Mouse (Mus musculus) urinary bladder, postnatal 25 days (tissue): Measurements from ENCODE around the gene Nckap5.
A peak's percentile ranks its signal among the peaks of the same experiment; 100 is the strongest.

Experiments
- DNase-seq: peaks from one replicate; pipeline ENCODE4 v3.0.0; 2022; ENCODE audit warnings: low spot score

Nckap5 gene

DNA sequence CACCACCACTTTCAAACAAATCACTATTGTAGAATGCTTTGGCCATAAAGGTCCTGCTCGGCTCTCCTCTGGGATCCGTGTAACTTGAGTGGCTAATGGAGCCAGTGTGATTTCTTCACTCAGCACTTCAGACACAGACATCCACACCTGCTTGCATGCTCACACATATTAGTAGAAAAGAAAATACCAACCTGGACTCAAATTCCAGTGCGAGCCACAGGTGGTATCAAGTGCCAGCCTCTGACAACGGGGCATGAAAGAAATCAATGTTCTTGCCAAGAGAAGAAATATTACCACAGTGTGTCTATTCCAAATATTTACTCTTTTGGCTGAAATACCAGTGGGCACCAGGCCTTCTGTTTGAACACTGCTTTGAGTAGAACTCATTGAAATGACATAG, 208.6 kb downstream of the Nckap5 start:
- DNase-seq: no peak

DNA sequence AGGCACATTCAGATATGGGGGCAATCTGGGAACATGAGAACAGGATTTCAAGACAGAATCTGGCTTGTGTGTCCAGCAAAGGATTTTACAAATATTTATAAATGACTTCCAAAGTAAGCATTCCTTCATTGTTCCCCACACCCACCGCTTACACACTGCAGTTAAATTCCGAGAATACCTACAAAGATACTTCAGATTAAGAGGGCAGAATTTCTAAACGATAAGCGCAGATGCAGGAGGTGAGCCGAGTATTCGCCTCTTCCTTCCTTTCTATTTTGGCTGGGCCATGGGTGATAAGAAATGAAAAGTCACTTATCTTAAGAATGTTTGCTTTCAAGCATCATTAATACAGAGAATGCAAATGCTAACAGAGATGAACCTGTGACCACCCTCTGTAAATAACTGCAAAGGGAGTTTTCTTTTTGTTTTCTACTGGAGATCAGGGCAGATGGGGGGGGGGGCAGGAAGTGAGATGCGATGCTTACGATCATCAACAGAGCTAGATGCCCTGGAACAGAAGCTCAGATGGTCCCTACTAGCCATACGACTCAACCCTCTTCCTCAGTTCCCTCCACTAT, 213.0 kb downstream of the Nckap5 start:
- no peak for DNase-seq

DNA sequence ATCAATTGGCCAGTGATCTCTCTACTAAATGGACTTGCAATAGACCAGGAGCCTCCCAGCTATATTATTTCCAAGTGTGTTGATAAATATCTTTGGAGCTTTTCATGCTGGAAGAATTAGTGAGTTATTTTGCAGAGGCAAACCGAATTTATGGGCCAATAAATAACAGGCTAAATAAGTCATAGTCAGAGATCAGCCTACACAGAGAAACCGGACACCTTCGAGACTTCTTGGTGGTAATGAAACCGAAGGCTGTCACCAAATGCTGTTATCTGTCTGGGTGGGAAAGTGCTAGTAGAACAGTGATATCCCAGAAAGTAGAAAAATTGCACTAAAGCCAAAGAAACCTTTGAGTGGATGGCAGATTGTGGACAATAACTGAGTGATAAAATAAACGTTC, 213.6 kb downstream of the Nckap5 start:
- no peak for DNase-seq

DNA sequence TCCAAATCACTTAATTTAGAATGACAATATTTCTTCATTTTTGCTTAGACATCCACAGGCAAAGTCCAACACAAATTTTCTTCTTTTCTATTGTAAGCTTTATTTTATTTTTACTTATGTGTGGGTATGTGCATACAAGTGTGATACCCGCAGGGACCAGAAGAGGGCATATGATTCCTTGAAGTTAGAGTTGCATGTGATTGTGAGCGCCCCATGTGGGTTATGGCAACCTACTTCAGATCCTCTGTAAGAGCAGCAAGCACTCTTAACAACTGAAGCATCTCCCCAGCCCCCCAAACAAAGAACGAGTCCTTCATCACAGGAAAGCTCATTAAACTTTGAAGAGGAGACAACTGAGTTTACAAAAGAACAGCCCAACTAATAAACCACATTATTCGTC, 217.7 kb downstream of the Nckap5 start:
- DNase-seq: no peak

DNA sequence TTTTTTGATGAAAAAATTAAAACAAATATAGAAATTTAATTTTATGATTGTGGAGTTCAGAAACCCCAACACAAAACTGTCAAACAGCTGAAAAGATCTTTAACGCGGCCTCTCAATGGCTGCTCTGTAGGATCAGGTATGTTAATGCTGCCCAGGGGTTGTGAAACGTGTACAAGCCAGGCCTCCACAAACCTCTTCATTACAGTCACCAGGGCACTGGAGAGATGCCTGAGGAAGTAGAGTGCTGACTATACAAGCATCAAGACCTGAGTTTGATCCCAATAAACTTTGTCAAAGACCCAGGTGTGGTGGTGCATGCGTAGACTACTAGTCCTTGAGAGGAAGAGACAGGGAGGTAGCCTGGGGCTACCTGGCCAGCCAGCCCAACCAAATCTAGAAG, 222.0 kb downstream of the Nckap5 start:
- DNase-seq: no peak

DNA sequence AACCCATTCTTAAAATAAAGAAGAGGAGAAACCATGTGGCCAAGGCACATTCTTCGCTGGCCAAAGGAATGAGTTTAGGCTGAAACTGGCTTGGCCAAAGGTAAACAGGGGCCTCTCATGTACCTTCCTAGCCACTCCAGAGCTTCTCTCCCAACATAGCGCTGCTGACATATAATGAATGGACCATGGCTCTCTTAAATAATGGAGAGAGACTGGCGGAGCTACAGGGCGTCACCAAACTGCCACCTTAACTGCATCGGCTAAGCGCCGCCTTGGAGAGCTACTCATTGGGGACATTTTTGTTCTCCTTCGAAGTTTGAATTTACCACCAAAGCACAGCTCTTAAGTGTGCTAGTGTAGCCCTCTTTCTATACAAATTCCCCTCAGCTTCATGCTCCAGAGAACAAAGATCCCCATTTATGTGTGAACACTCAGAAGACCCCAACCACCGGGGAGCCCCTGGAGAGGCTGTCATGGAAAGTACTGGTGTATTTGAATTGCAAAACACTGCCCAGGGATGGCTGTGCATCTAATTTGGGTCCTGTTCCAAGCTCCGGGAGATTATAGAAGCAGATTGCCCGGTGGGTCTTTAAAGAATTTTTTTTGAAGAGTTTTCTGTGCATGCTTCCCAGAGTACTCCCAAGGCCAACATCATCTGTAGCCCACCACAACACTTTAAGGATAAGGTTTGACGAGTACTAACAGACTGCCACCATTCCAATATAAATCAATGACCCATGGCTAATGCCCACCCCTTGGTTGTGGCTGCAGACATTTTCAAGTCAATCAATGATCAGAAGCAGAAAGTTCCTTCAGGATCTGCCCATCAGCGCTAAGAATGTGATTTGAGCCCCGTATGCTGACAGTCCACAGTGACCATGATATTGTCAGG, 224.2 kb downstream of the Nckap5 start:
- no peak for DNase-seq

DNA sequence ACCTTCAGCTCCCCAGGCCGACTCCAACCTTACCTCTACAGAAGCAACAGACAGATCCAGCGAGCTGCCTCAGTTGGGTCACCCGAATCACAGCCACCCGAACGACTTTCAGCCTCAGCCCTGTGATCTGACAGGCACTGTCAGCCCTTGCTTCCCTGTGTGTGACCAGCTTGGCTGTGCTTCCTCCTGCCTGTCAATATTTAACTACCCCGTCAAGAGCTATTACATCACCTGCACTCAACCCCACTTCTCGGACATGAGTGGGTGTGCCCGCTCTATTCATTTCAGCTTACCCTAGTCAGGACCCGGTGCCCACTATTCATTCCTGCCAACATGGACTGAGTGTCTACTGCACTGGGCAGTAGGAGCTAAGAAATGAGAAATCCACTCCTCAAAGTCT, 226.0 kb downstream of the Nckap5 start:
- DNase-seq: no peak

DNA sequence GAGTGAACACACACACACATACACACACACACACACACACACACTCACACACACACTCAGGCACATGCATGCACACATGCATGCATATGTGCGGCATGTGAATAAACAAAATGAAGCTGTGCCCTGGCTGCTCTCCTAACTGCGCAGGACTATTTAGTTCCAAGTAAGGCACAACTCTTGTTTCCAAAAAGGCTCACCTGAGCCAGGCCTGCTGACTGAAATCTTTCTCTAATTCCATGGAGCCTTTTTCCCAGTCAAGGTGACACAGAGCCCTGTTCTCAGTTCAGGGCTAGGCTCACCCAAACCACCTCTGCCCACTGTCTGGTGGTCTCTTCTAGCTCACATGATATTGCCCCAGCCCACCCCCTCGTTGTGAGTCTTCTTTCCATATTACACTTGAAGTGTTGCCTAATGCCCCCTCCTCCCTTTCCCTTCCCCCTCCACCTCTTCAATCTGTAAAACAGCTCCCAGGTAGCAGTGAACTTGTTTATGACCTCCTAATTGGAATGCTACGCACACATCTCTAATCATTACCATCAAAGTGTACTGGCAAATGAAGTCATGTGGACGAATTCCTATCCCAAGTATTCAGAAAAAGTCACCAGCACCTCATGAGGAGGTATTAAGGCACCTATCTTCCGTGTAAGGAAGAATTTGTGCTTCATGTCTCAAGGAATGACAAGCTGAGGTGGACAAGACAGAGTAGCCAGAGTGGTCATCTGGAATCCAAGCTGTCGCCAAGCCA, 226.7 kb downstream of the Nckap5 start:
- no peak for DNase-seq

DNA sequence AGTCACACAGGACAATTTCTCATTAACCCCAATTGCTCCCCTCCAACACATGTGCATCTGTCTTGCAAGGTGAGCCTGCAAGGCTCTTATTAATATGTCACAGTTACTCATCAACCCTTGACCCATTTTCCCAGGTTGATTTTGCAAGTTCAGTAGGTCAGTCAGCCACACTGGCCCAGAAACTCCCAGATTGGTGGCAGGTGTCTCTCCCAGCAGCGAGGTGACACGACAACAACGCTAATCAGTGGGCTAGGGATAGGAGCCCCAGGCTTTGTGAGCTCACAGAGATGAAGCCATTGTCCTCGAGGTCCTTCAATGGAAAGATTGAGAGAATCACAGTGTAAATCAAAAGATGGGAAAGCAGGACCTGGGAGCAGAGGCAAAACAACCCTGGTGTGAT, 230.0 kb downstream of the Nckap5 start:
- no peak for DNase-seq

DNA sequence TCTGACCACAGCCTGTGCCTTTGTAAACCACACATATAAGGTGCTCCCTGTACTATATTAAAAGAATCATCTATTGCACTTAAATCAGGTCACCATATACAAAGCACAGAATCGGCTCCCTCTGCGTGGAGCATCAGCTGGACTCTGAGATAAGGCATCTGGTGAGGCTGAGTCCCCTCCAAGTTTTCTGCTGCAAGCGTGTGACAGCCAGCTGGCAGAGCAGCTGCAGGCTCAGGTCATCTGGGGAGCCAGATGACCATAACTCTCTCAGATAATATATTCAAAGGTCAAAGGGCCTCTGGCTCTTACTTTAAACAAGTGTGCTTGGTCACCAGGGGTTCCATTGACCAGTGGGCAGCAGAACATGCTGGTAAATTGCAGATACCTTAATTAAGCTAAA, 233.2 kb downstream of the Nckap5 start:
- no peak for DNase-seq

DNA sequence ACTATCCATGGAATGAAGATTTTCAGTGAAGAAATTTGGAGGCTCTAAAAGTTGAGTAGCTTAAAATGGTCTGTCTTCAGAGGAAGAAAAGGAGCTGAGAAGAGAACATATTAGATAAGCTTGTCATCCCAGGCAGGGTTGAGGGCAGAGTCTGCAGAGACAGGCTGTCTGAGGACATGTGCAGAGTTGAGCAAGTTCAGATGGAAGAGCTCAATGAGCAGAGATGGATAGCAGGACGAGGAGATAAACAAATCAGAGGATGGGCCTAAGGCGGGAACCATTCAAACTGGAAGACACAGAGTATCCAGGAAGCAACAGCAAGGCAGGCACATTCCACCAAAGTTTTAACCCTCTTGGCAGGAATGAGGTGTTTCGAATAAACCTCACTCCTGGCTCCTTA, 235.8 kb downstream of the Nckap5 start:
- DNase-seq: no peak

DNA sequence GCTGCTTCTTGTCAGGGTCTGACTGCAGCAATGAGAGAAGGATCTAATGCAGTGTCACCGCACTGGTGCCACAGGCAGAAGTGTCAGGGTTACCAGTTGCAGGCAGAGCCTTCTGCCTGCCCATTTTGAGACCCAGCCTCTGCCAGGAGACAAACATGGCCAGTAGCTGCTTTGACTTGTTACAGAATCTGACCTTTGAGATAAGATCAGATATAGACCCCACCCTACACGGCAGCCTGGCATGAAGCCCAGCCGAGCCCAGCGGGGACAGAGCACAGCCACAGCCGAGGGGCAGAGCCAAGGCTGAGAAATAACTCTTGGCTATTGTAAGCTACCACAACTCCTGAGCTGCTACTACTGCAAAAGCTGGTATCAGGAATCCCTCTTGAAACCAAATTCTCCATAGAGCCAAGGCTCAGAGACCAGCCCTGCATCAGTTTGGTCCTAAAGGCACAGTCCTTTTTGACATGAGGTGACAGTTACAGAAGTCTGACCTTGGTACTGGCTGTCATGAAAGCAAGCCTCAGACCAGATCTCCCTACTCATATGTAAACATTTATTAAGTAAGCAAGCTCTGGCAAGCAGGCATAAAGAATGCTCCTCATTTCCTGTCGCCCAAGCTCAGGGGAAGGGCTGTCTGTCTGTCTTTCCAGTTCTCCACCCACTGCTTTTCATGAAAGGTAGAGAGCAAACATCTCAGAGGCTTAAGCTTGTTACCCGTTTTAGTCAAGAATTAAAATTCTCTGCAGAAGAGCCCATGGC, 237.4 kb downstream of the Nckap5 start:
- peak; percentile 58 for DNase-seq

DNA sequence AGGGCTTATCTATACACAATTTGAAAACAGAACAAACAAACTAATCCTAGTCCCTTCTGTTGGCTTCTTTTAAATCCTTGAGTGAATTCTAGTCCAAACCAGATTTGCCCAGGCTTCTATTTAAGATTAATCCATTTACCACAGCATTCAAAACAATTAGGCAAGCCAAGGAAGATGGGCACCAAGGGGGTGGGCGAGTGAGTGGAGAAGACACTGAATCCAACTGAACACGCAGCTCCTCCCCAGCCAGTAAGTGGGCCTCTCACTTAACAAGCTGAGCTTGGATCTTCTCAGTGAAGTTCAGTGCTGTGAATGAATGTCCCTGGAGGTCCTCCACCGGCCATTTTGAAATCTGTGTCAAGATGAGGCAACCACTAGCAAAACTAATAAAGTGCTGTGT, 239.7 kb downstream of the Nckap5 start:
- DNase-seq: no peak

DNA sequence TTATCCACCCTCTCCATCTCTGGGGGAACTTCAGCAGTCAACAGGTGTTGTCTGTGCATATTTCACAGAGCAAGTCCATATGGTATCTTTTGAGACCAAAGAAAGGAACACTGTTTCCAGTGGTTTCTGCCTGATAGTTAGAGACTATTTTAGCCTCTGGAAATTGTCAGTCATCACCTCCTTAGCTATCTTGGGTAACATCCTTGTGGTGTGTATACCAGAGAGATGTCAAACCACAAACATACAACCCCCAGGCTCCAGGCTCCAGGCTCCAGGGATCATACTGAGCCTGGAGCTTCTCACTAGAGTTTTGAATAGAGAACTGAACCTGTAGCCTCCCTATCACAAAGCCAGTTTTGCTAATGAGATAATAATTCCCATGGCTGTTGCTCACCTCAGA, 252.4 kb downstream of the Nckap5 start:
- no peak for DNase-seq

DNA sequence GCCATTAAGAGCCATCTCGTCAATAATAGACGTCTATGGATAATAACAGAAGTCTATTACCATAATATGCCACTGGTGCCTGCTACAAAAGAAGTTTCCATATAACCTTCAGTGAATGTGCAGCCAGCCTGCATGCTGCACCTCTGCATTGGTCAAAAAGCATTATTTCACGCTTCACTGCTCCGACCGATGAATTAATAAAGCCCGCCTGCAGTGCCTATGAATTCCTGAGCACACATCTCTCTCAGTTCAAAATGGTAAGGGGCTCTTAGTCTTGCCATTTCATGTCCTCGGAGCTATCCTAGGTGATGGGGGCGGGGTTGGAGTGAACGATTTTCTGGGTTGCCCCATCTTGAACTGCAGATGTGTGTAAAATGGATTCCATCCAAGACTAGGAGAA, 256.3 kb downstream of the Nckap5 start:
- DNase-seq: no peak

DNA sequence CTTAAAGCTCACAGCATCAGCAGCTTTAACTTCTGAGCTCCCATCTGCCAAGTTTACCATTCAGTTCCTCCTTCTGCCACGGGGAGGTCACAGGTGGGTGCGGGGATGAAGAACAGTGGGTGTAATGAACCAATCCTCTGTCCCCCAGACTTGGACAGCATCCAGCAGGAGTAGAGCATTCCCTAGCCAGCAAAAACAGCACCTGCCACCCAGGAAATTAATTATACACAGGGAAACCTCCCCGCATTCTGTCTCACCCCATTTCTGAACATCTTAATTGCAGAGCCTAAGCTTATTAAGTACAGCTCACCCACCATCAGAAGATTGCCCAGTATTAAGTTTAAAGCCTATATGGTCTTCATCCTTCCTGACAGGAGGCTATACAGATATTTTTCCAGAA, 256.9 kb downstream of the Nckap5 start:
- DNase-seq: no peak

DNA sequence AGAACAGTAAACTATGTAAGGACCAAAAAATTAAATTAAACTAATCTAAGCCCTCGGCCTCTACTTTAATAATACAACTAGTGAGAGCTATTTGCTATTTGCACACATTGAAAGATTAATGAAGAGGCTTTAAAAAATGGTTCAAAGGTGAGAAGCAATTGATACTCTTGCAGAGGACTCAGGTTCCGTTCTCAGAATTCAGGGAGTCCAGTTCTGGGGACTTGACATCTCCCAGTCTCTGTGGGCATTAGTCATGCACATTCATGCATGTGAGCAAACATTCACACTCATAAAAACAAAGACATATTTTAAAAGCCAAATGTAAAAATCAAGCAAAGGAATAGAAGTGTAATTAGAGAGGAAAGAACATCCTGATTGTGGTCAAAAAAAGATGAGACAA, 257.5 kb downstream of the Nckap5 start:
- no peak for DNase-seq

DNA sequence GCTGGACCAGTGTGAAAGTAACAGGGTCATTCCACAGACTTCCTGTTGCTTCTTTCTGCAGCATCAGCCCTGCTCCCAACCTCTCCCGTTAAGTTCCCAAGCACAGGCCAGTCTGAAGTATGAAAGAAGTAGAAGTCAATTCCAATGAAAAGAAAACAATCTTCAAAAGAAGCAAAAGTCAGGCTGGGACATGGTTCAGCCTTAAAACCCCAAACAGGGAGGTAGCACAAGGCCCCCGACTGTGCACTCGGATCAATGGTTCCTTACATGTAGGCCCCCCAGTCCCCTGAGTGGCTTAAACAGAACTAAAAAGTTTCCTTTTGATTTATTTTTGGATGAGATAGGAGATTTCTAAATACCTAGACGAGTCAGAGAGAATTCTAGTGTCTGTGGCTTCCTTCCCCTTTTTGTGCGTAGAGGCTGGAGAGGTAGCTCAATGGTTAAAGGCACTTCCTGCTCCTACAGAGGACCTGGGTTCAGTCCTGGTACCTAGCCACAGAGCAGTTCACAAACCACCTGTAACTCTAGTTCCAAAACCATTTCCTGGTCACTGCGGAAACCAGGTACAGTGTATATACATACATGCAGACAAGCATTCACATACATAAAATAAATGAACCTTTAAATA, 260.9 kb downstream of the Nckap5 start:
- DNase-seq: no peak

DNA sequence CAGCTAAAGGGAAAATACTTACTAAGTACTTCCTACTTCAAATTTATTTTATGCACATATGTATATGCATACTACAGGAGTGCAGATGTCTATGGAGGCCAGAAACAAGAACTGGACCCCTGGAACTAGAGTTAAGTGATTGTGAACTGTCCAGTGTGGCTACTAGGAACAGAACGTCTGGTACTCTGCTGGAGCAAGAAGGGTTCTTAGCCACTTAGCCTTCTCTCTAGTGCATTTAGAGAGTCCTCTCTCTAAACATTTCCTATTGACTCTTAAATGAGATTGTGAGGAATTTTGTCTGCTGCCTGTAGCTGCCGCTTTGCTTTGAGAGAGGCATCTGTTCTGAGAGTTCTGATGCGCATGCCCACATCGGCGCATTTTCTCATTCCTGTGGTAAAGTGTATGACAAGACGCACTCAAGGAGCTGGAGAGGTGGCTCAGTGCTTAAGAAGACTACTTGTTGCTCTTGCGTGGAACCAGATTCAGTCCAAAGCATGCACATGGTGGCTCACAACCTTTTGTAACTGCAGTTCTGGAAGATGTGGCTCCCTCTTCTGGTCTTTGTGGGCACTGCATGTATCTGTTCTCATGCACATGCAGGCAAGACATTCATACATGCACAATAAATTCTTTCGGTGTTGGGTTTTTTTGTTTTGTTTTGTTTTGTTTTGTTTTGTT, 261.9 kb downstream of the Nckap5 start:
- DNase-seq: no peak

DNA sequence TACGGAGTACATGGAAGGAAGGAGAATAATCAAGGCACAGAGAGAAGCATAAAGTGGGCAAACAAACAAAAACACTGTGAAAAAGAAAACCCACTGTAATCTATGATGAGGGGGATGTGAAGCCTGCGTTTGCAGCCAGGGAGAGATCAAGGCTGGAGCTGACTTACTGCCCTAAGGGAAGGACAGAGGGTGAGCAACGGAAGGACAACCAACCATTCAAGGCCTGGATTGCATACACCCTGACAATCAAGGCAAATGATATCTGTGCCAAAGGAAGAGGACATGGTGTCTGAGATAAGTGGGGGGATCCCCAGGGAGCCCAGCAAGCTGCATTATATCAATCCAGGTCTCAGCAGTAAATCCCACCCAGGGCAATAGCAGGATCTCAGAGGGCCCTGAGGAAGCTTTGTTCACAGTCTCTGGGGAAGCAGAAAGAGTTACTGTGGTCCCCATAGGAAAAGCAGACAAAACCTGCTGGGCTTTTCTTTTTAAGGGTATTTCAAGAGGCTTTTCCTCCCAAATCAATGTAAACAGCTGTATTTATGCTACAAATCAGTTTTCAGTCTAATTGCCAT, 265.4 kb downstream of the Nckap5 start:
- no peak for DNase-seq

DNA sequence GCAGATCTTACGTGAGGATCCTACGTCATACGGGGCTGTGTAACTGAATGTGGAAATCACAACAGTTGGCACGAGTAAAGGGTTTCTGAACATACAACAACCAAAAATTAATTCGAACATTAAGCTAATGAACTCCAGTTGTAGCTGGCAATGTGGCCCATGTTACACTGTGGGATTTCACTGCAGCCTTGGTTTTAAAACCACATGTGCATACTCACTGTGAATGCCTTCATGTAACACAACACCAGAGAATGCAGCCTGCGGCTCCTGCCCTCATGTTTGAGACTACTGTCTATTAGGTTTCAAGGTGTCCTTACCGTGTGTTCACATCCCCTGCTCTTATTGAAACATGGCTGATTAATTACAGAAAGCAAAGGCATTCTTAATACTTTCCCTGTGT, 269.7 kb downstream of the Nckap5 start:
- DNase-seq: no peak
